Mouse (Mus musculus): ENCODE data around the gene Znrf1. TPM values are rescaled to one million over a fixed set of nuclear protein-coding genes. Genes with fewer than 3 reads are reported as not detected.

Gene Znrf1
- total RNA-seq, 4 experiments from 2014 or later, result 89.8 to 117 (median 93.0) TPM

- no peak for DNase-seq (ENCODE audit: low spot score in 2 of 2)
Observed at GRCm38 (mm10) chr8:111567571-111567970, 31.7 kb downstream of the Znrf1 start.

- no peak for DNase-seq (ENCODE audit: low spot score in 2 of 2)
Observed at GRCm38 (mm10) chr8:111568029-111568428, 32.1 kb downstream of the Znrf1 start.

- DNase-seq (ENCODE audit: low spot score in 2 of 2), result no peak
Observed at GRCm38 (mm10) chr8:111569926-111570325, 34.0 kb downstream of the Znrf1 start.

DNA sequence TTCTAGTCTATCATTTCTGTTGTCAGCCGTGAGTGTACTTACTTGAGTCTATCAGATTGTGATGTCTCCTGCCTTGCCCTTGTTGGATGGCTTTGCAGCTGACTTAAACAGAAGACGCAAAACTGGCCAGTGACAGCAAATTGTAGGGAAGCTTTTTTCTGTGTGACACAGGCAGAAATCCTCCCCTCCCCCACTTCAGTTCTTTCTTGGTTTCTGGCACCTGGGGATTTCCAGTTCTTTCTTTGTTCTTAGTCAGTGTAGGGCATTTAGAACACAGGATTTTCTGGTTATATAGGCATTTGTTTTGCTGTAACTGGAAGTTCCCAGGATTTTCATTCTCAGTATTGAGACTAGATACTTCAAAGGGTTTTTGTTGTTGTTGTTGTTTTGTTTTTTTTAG is 34.5 kb downstream of the Znrf1 start:
- DNase-seq (ENCODE audit: low spot score in 2 of 2), result no peak

DNA sequence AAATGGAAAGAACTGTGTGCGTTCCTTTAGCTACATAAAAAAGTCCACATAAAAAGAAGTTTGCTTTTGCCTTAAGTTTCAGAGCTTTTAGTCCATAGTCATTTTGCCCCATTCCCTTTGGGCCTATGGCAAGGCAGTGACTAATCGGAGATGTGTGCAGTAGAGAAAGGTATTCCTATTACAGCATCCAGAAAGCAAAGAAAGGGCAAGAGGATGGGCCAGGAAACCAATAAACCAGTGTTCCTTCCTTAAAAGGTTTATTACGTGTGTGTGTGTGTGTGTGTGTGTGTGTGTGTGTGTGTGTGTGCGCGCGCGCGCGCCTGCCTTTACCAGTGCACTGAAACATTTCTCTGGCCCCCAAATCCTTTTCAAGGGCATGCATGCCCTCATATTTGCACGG is 35.8 kb downstream of the Znrf1 start:
- DNase-seq (ENCODE audit: low spot score in 2 of 2), result no peak

- DNase-seq (ENCODE audit: low spot score in 2 of 2), result no peak
Observed at GRCm38 (mm10) chr8:111572431-111572830, 36.5 kb downstream of the Znrf1 start.

- DNase-seq (ENCODE audit: low spot score in 2 of 2), result no peak
Observed at GRCm38 (mm10) chr8:111573583-111573982, 37.7 kb downstream of the Znrf1 start.

DNA sequence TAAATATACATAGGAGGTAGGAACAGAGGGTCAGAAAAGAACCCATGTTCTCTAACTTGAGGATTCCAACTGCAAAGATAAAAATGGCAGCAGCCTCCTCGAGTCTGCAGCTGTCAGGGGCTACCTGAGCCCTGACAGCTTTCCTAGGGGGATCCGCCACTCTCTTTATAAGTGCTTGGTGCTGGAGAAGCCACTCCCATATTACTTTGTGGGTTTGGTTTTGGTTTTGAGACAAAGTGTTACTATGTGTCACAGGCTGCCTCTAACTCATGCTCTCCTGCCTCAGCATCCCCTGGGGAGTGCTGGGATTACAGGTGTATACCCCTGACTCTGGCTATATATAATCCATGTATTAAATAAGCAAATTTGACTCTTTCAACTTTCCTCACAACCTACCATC is 38.1 kb downstream of the Znrf1 start:
- DNase-seq (ENCODE audit: low spot score in 2 of 2), result no peak

GRCm38 (mm10) chr8:111575492-111575891 is 39.6 kb downstream of the Znrf1 start:
- no peak for DNase-seq (ENCODE audit: low spot score in 2 of 2)

- DNase-seq (ENCODE audit: low spot score in 2 of 2), result no peak
Observed at GRCm38 (mm10) chr8:111576501-111576900, 40.6 kb downstream of the Znrf1 start.

DNA sequence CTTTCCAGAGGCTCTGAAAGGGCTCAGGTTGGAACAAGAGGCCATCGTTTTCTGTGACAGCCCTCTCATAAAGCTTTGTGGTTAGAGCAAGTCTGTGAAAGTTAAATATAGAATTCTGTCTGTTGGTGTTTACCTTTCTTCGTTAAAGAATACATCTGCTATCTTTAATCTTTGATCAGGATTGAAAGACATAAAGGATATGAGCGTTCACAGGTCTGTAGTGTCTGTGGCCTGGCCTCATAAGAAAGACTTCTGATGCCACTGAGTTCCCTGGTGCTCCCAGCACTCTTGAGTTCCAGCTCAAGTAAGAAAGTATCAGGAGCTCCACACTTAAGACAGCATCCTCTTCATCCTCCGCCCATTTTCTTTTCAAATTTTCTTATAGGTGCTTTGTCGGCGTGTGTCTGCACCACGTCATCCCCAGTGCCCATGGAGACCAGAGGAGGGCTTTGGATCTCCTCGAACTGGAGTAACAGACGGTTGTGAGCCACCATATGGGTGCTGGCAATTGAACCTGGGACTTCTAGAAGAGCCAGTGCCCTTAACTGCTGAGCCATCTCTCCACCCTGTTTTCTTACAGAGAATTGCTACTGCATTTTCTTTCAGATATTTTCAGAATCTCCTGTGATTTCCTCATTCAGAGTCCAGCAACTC is 42.1 kb downstream of the Znrf1 start:
- no peak for DNase-seq (ENCODE audit: low spot score in 2 of 2)

DNA sequence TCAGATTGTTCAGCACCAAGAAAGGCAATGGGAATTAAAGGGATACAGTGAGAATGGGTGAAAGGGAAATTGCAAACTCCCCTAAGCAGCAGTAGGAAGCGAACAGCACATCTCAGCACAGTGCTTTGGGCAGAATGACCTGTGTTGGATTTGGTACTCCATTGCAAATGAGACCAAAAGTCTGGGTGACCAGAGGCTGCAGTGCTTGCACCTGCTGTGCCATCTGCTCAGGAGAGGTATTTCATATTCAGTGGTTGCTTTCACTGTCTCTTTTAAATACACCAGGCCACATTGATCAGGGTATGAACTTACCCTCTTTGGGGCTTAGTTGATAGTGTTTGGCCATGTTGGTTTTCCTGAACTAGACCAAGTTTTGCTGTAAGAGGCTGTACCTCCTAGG is 43.4 kb downstream of the Znrf1 start:
- no peak for DNase-seq (ENCODE audit: low spot score in 2 of 2)

- no peak for DNase-seq (ENCODE audit: low spot score in 2 of 2)
Observed at GRCm38 (mm10) chr8:111580306-111580705, 44.4 kb downstream of the Znrf1 start.

DNA sequence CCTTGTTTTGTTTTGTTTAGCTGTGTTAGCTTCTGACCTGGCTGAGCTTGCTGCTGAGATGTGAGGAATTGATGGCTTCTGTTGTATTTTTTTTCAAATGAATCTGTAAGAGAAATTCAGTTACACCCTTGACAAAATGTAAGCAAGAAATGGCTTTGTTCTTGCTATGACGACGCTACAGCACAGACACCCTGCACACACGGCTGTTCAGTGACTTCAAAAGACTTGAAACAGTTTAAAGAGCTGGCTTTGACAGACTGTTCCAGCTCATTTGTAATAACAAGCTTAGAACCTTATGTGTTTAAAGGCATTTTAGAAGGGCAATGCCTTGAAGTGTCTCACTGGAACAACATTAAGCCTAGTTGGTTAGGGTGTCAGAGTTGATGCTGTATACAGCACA is 46.5 kb downstream of the Znrf1 start:
- no peak for DNase-seq (ENCODE audit: low spot score in 2 of 2)

- no peak for DNase-seq (ENCODE audit: low spot score in 2 of 2)
Observed at GRCm38 (mm10) chr8:111584946-111585345, 49.0 kb downstream of the Znrf1 start.

DNA sequence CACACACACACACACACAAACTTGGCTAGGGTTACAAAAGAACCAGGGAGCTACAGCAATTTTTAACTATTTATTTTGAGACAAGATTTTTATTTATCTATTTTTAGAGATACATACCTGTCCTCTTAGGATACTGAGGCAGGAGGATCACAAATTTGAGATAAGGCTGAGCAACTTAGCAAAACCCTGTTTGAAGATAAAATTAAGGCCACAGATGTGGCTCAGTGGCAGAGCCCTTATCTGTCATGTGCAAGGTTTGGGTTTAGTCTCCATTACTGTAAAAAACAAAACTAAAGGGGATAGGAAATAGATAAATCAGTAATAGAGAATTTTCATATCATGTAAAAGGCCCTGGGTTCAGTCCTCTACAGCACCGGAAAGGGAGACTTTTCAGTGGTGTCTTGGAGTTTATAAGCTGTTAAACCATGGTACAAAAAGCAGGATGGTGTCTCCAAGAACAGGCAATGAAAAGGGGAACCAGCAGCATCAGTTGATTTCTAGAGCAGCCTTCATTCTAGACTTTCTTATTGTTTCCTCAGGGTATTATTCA is 51.7 kb downstream of the Znrf1 start:
- no peak for DNase-seq (ENCODE audit: low spot score in 2 of 2)

- no peak for DNase-seq (ENCODE audit: low spot score in 2 of 2)
Observed at GRCm38 (mm10) chr8:111588336-111588735, 52.4 kb downstream of the Znrf1 start.

- DNase-seq (ENCODE audit: low spot score in 2 of 2), result no peak
Observed at GRCm38 (mm10) chr8:111590214-111590613, 54.3 kb downstream of the Znrf1 start.

- no peak for DNase-seq (ENCODE audit: low spot score in 2 of 2)
Observed at GRCm38 (mm10) chr8:111591176-111591575, 55.3 kb downstream of the Znrf1 start.

DNA sequence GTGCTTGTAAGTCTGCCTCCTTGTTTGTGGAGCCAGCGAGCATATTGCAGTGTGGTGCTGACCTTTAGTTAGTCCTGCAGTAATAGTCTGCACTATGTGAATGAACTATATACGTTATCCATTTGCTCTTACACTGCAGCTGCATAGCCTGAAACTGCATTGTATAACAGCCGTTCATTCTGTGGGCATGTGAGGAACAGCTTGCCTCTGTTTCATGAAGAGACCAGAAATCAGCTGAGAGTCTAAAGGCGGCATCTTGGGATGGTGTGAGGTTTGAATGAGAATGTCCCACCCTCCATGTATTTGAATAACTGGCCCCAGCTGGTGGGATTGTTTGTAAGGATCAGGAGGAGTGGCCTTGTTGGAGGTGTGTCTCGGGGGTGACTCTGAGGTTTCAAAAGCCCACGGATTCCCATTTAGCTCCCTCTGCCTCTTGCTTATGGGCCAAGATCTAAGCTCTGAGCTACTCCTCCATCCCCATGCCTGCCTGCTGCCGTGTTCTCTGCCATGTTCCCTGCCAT is 56.6 kb downstream of the Znrf1 start:
- DNase-seq (ENCODE audit: low spot score in 2 of 2), result peak; percentile 23 to 26

DNA sequence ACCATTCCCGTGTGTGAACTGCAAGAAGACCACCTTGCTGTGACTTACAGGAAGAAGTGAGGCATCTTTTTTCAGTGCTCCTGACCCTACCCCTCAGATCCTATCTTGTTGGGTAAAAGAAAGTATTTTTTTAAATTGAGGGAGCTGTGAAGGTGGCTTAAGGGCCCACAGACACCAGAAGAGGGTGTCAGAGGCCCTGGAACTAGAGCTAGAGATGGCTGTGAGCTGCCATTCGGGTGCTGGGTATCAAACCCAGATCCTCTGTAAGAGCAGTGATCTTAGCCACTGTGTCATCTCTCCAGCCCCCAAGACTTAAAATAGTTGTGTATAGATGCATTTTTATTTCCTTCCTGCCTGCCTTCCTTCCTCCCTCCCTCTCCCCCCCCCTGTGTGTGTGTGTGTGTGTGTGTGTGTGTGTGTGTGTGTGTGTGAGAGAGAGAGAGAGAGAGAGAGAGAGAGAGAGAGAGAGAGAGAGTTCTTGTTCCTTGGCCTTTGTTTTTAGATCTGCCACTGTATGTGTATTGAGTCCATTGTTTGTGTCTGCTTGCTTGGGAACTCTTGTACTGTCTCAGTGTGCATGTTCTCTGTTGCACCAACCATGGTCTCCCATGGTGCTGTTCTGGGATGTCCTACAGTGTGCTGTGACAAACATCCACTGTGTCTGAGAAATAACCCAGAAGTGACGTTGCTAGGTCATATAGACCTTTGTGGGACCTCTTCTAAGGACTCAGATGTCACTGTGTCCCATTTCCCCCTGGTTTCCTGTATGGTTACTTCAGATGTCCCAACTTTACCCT is 58.3 kb downstream of the Znrf1 start:
- no peak for DNase-seq (ENCODE audit: low spot score in 2 of 2)

- DNase-seq (ENCODE audit: low spot score in 2 of 2), result no peak
Observed at GRCm38 (mm10) chr8:111594951-111595350, 59.1 kb downstream of the Znrf1 start.

Measured in layer of hippocampus, adult 8-10 months (tissue).